Comparison of ENCODE assay signal across 8 mouse cellular contexts in the genomic region with DNA sequence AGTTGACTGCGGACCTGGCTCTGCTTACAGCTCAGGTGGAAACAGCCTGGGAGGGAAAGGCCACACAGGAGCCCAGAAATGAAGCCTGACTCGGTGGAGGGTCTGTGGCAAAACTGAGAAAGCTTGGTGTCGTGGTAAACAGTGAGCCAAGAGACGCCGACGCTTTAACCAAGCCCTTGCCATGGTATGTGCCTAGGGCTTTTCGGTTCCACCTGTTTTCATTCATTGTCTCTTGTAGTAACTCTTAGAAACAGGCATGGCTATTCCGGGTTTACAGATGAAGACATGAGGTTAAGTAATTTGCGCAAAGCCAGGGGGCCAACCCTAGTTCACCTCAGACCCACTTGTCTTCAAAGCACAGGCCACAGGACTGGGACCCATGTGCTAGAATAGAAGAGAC. TPM values are rescaled to one million over a fixed set of nuclear protein-coding genes. Genes with fewer than 3 reads are reported as not detected.
A peak's percentile ranks its signal among the peaks of the same experiment; 100 is the strongest.
DNase-seq lines count a peak whose midpoint lies in the region; ATAC-seq and TF ChIP-seq lines count a peak whose summit lies in the region.

No protein-coding gene starts in this region.

- peak overlapping the region; percentile 87 for H3K27ac ChIP-seq in heart, embryonic 13.5 days (replicated peaks)
- H3K27ac ChIP-seq in hindbrain, embryonic 11.5 days (ENCODE audit: low read depth, low read length), result no peak overlapping the region
- no peak overlapping the region for H3K27ac ChIP-seq in midbrain, embryonic 11.5 days (ENCODE audit: low read depth, low read length)

- H3K27me3 ChIP-seq in heart, embryonic 13.5 days (replicated peaks), result no peaks in the 10 kb centered on the region
- H3K27me3 ChIP-seq in G1E (ENCODE audit: insufficient read depth, low read length), result no peaks in the 10 kb centered on the region
- peaks cover 3% of the 10 kb centered on the region; the same call in 1 of the 2 replicates for H3K27me3 ChIP-seq in hindbrain, embryonic 11.5 days (ENCODE audit: control insufficient read depth, insufficient read depth, low read length)
- peaks cover 7% of the 10 kb centered on the region for H3K27me3 ChIP-seq in midbrain, embryonic 11.5 days (ENCODE audit: control insufficient read depth, insufficient read depth, low read length)

- no peak for TF ChIP-seq CTCF in G1E (IDR thresholded peaks at IDR 0.05; ENCODE audit: low read depth, low read length)

- no peaks in the 10 kb centered on the region for H3K9me3 ChIP-seq in heart, embryonic 13.5 days
- peaks cover 3% of the 10 kb centered on the region; the same call in 1 of the 2 replicates for H3K9me3 ChIP-seq in G1E (replicated peaks)
- H3K9me3 ChIP-seq in hindbrain, embryonic 11.5 days (ENCODE audit: control insufficient read depth, low read length), result no peaks in the 10 kb centered on the region
- no peaks in the 10 kb centered on the region for H3K9me3 ChIP-seq in midbrain, embryonic 11.5 days (ENCODE audit: control insufficient read depth, low read length)

- H3K9ac ChIP-seq in heart, embryonic 13.5 days, result peak overlapping the region; percentile 88
- no peak overlapping the region for H3K9ac ChIP-seq in hindbrain, embryonic 11.5 days (ENCODE audit: low read depth, low read length)
- H3K9ac ChIP-seq in midbrain, embryonic 11.5 days (ENCODE audit: low read length), result peak overlapping the region; percentile 81; the same call in 1 of the 2 replicates

- H3K4me1 ChIP-seq in heart, embryonic 13.5 days, result peaks cover 25% of the 10 kb centered on the region
- H3K4me1 ChIP-seq in G1E (ENCODE audit: insufficient read depth, low read depth, low read length), result peaks cover 62% of the 10 kb centered on the region
- no peaks in the 10 kb centered on the region for H3K4me1 ChIP-seq in hindbrain, embryonic 11.5 days (replicated peaks; ENCODE audit: control insufficient read depth, insufficient read depth, low read length)
- peaks cover 6% of the 10 kb centered on the region for H3K4me1 ChIP-seq in midbrain, embryonic 11.5 days (ENCODE audit: control insufficient read depth, insufficient read depth, low read length)

- no peak for DNase-seq in heart, adult 9 months (ENCODE audit: low spot score in 2 of 2)
- no peak for DNase-seq in G1E (ENCODE audit: low spot score)
- no peak for DNase-seq in hindbrain, embryonic 11.5 days (ENCODE audit: low spot score)
- DNase-seq in midbrain, embryonic 11.5 days (ENCODE audit: low spot score, missing footprints), result no peak
- DNase-seq in yolk sac, embryonic 10.5 days (ENCODE audit: low spot score), result no peak
- no peak for DNase-seq in layer of hippocampus, adult 9-10 months (ENCODE audit: low spot score)
- DNase-seq in adrenal gland, adult 2 months, result no peak

- no peak for ATAC-seq in heart, embryonic 13.5 days (ENCODE audit: extremely low read depth, insufficient number of reproducible peaks, low FRiP score, low TSS enrichment)
- ATAC-seq in G1E (ENCODE audit: extremely low read depth, insufficient number of reproducible peaks, low FRiP score, poor library complexity, severe bottlenecking), result no peak
- ATAC-seq in hindbrain, embryonic 11.5 days (ENCODE audit: low FRiP score), result no peak
- ATAC-seq in midbrain, embryonic 11.5 days (ENCODE audit: low FRiP score), result no peak

- peak overlapping the region; percentile 95 for H3K4me2 ChIP-seq in heart, embryonic 13.5 days
- H3K4me2 ChIP-seq in hindbrain, embryonic 11.5 days (replicated peaks; ENCODE audit: low read depth, low read length), result peak overlapping the region; percentile 85; the same call in 1 of the 2 replicates
- H3K4me2 ChIP-seq in midbrain, embryonic 11.5 days, result peak overlapping the region; percentile 97

- H3K36me3 ChIP-seq in heart, embryonic 13.5 days, result no peaks in the 10 kb centered on the region
- peaks cover 35% of the 10 kb centered on the region for H3K36me3 ChIP-seq in G1E (replicated peaks)
- H3K36me3 ChIP-seq in hindbrain, embryonic 11.5 days (ENCODE audit: control insufficient read depth, insufficient read depth, low read length), result no peaks in the 10 kb centered on the region
- no peaks in the 10 kb centered on the region for H3K36me3 ChIP-seq in midbrain, embryonic 11.5 days (ENCODE audit: control insufficient read depth, insufficient read depth, low read length)

- WGBS in heart, embryonic 13.5 days, result 51% methylated on average over 9 of the region's 9 CpGs
- 59% methylated on average over 9 of the region's 9 CpGs for WGBS in hindbrain, embryonic 11.5 days
- WGBS in midbrain, embryonic 11.5 days, result 57% methylated on average over 9 of the region's 9 CpGs

- peak overlapping the region; percentile 85 for H3K4me3 ChIP-seq in heart, embryonic 13.5 days
- H3K4me3 ChIP-seq in G1E (ENCODE audit: low read depth, low read length), result peak overlapping the region; percentile 98
- H3K4me3 ChIP-seq in hindbrain, embryonic 11.5 days (ENCODE audit: low read depth, low read length), result peak overlapping the region; percentile 68
- peak overlapping the region; percentile 78 for H3K4me3 ChIP-seq in midbrain, embryonic 11.5 days (ENCODE audit: low read depth, low read length)

RNA-seq across cellular contexts. Expression of gene Creg1, which starts 1.0 kb away (rescaled TPM):
- 105 and 110 TPM in 2 replicates for polyA plus RNA-seq in heart, embryonic 13.5 days (2015; fragmentation: Nextera tagmentation; extraction: Ambion mirVana)
- total RNA-seq in G1E (2014; fragmentation: Nextera tagmentation) (514 and 555 TPM in 2 replicates), G1E (2017) (239 and 269 TPM in 2 replicates)
- 139 and 160 TPM in 2 replicates for polyA plus RNA-seq in G1E (2012)
- 38.1 and 38.2 TPM in 2 replicates for polyA plus RNA-seq in hindbrain, embryonic 11.5 days (2014; fragmentation: Nextera tagmentation; extraction: Ambion mirVana)
- 37.4 and 43.4 TPM in 2 replicates for polyA plus RNA-seq in midbrain, embryonic 11.5 days (2014; fragmentation: Nextera tagmentation; extraction: Ambion mirVana)
- 100 to 1,000 TPM in 1 of 2 experiments, 10 to 100 TPM in 1; 66.0 to 104 TPM for total RNA-seq in adrenal gland, adult 2 months (2021)
- polyA plus RNA-seq in adrenal gland, adult 2 months (2012; rRNA removed), result 76.1 and 88.4 TPM in 2 replicates

RNA-seq across cellular contexts. Expression of gene Cd247, which starts 23.9 kb away (rescaled TPM):
- 0.42 and 0.55 TPM in 2 replicates for polyA plus RNA-seq in heart, embryonic 13.5 days (2015; fragmentation: Nextera tagmentation; extraction: Ambion mirVana)
- total RNA-seq in G1E (2014; fragmentation: Nextera tagmentation), result 1.1 and 3.3 TPM in 2 replicates
- 1.0 and 1.4 TPM in 2 replicates for total RNA-seq in G1E (2017)
- polyA plus RNA-seq in G1E (2012), result 0.96 and 1.6 TPM in 2 replicates
- 0.88 and 1.3 TPM in 2 replicates for polyA plus RNA-seq in hindbrain, embryonic 11.5 days (2014; fragmentation: Nextera tagmentation; extraction: Ambion mirVana)
- polyA plus RNA-seq in midbrain, embryonic 11.5 days (2014; fragmentation: Nextera tagmentation; extraction: Ambion mirVana), result 2.0 and 2.1 TPM in 2 replicates
- under 1 TPM; 0.35 to 0.45 TPM for total RNA-seq in adrenal gland, adult 2 months (2021)
- polyA plus RNA-seq in adrenal gland, adult 2 months (2012; rRNA removed), result 1.2 and 1.9 TPM in 2 replicates

RNA-seq across cellular contexts. Expression of gene Rcsd1, which starts 55.0 kb away (rescaled TPM):
- polyA plus RNA-seq in heart, embryonic 13.5 days (2015; fragmentation: Nextera tagmentation; extraction: Ambion mirVana), result 83.9 and 95.4 TPM in 2 replicates
- total RNA-seq in G1E (2014; fragmentation: Nextera tagmentation) (14.2 and 16.1 TPM in 2 replicates), G1E (2017) (15.8 and 15.9 TPM in 2 replicates)
- polyA plus RNA-seq in G1E (2012), result 24.9 and 27.3 TPM in 2 replicates
- polyA plus RNA-seq in hindbrain, embryonic 11.5 days (2014; fragmentation: Nextera tagmentation; extraction: Ambion mirVana), result 8.5 and 9.4 TPM in 2 replicates
- 5.9 and 6.6 TPM in 2 replicates for polyA plus RNA-seq in midbrain, embryonic 11.5 days (2014; fragmentation: Nextera tagmentation; extraction: Ambion mirVana)
- total RNA-seq in adrenal gland, adult 2 months (2021), result 10 to 100 TPM; 13.5 to 16.0 TPM
- polyA plus RNA-seq in adrenal gland, adult 2 months (2012; rRNA removed), result 4.4 and 4.9 TPM in 2 replicates
